Mouse (Mus musculus) liver, adult 2 months (tissue): ENCODE data around the gene 4930402F06Rik.

Experiments used
- CTCF ChIP-seq: fragments of 200-500 bp; IDR thresholded peaks from 2 replicates; pipeline ENCODE4 v1.5.1; 2011; ENCODE audit warnings: low read depth, low read length, control low read depth
- POLR2A ChIP-seq: fragments of 200-500 bp; IDR thresholded peaks from 2 replicates; pipeline ENCODE4 v1.6.1; 2011; ENCODE audit warnings: low read length, control low read depth; ENCODE audit not compliant: insufficient read depth; ENCODE audit errors: extremely low read depth

GRCm38 (mm10) chr2:35411640-35412190 lies 14.7 kb upstream of the 4930402F06Rik start:
- TF ChIP-seq CTCF (no peak), POLR2A (no peak)
